Mouse (Mus musculus) E14TG2a.4 (cell line): ENCODE data around the gene C2cd2.
"Not testable (repeated sequence)": the region's sequence is repeated elsewhere in the genome, so short reads cannot be mapped to it uniquely, and the experiment has no call there.

Experiments
- H3K27me3 ChIP-seq: 2 replicates; pipeline ENCODE4 v1.6.1; 2014; ENCODE audit warnings: low read length, control low read depth; ENCODE audit not compliant: insufficient read depth
- H3K36me3 ChIP-seq: 2 replicates; pipeline ENCODE4 v1.6.1; 2014; ENCODE audit warnings: low read length, control low read depth; ENCODE audit not compliant: insufficient read depth
- H3K4me1 ChIP-seq: replicated peaks from 2 replicates; pipeline ENCODE4 v1.6.1; 2014; ENCODE audit warnings: low read depth, low read length, control low read depth
- H3K4me3 ChIP-seq: replicated peaks from 2 replicates; pipeline ENCODE4 v1.5.1; 2014; ENCODE audit warnings: mild to moderate bottlenecking, low read length
- H3K9me3 ChIP-seq: 2 replicates; pipeline ENCODE4 v1.6.1; 2014; ENCODE audit warnings: low read length, control low read depth
- CTCF ChIP-seq: conservative IDR thresholded peaks from 2 replicates; pipeline ENCODE4 v1.5.1; 2014; ENCODE audit warnings: low read length
- NANOG ChIP-seq: IDR thresholded peaks from 2 replicates; pipeline ENCODE4 v1.6.1; 2014; ENCODE audit warnings: borderline replicate concordance, low read length, mixed read lengths
- POU5F1 ChIP-seq: IDR thresholded peaks from 2 replicates; pipeline ENCODE4 v1.6.1; 2014; ENCODE audit warnings: low read length, borderline replicate concordance

Gene C2cd2

GRCm38 (mm10) chr16:97952801-97953200 lies 9.6 kb downstream of the C2cd2 start:
- no peak overlapping the region for H3K4me3 ChIP-seq
- H3K9me3 ChIP-seq: no peaks in the 10 kb centered on the region
- TF ChIP-seq POU5F1: no peak
- TF ChIP-seq NANOG: no peak
- no peak for TF ChIP-seq CTCF
- peaks cover 33% of the 10 kb centered on the region for H3K4me1 ChIP-seq
- peaks cover 95% of the 10 kb centered on the region for H3K36me3 ChIP-seq
- no peaks in the 10 kb centered on the region for H3K27me3 ChIP-seq

GRCm38 (mm10) chr16:97952371-97952770 lies 10.0 kb downstream of the C2cd2 start:
- no peaks in the 10 kb centered on the region for H3K9me3 ChIP-seq
- H3K27me3 ChIP-seq: no peaks in the 10 kb centered on the region
- no peak for TF ChIP-seq NANOG
- TF ChIP-seq CTCF: no peak
- TF ChIP-seq POU5F1: no peak
- H3K4me1 ChIP-seq: peaks cover 33% of the 10 kb centered on the region
- peaks cover 91% of the 10 kb centered on the region for H3K36me3 ChIP-seq
- H3K4me3 ChIP-seq: no peak overlapping the region

- H3K4me1 ChIP-seq: peaks cover 33% of the 10 kb centered on the region
- peaks cover 71% of the 10 kb centered on the region for H3K36me3 ChIP-seq
- TF ChIP-seq POU5F1: no peak
- TF ChIP-seq CTCF: no peak
- no peak for TF ChIP-seq NANOG
- peak overlapping the region; percentile 46 for H3K4me3 ChIP-seq
- no peaks in the 10 kb centered on the region for H3K9me3 ChIP-seq
- no peaks in the 10 kb centered on the region for H3K27me3 ChIP-seq
Measured at GRCm38 (mm10) chr16:97950061-97950460, 12.3 kb downstream of the C2cd2 start.

GRCm38 (mm10) chr16:97948836-97949235 lies 13.6 kb downstream of the C2cd2 start:
- no peak overlapping the region for H3K4me3 ChIP-seq
- H3K36me3 ChIP-seq: peaks cover 59% of the 10 kb centered on the region
- H3K9me3 ChIP-seq: no peaks in the 10 kb centered on the region
- H3K27me3 ChIP-seq: no peaks in the 10 kb centered on the region
- H3K4me1 ChIP-seq: peaks cover 33% of the 10 kb centered on the region
- TF ChIP-seq NANOG (no peak), CTCF (no peak), POU5F1 (no peak)

GRCm38 (mm10) chr16:97946993-97947392 lies 15.4 kb downstream of the C2cd2 start:
- H3K9me3 ChIP-seq, H3K4me3 ChIP-seq, H3K27me3 ChIP-seq: not testable (repeated sequence)
- H3K36me3 ChIP-seq: peaks cover 41% of the 10 kb centered on the region
- H3K4me1 ChIP-seq: peaks cover 26% of the 10 kb centered on the region

GRCm38 (mm10) chr16:97941844-97942243 lies 20.6 kb downstream of the C2cd2 start:
- no peak for TF ChIP-seq POU5F1
- no peak for TF ChIP-seq NANOG
- TF ChIP-seq CTCF: no peak
- H3K4me1 ChIP-seq: no peaks in the 10 kb centered on the region
- H3K9me3 ChIP-seq: no peaks in the 10 kb centered on the region
- H3K36me3 ChIP-seq: 0 out of 2 replicates have a peak, but pooled peaks cover 4% of the 10 kb centered on the region
- no peak overlapping the region for H3K4me3 ChIP-seq
- 0 out of 2 replicates have a peak, but pooled peaks cover 4% of the 10 kb centered on the region for H3K27me3 ChIP-seq

- Histone ChIP-seq H3K4me3 (no peak overlapping the region), H3K4me1 (0 out of 2 replicates have a peak, but pooled peaks cover 5% of the 10 kb centered on the region), H3K36me3 (0 out of 2 replicates have a peak, but pooled peaks cover 3% of the 10 kb centered on the region), H3K9me3 (no peaks in the 10 kb centered on the region), H3K27me3 (0 out of 2 replicates have a peak, but pooled peaks cover 4% of the 10 kb centered on the region)
- no peak for TF ChIP-seq POU5F1
- TF ChIP-seq CTCF: no peak
- no peak for TF ChIP-seq NANOG
Measured at GRCm38 (mm10) chr16:97940471-97940973, 21.9 kb downstream of the C2cd2 start.

GRCm38 (mm10) chr16:97935815-97936214 lies 26.6 kb downstream of the C2cd2 start:
- 0 out of 2 replicates have a peak, but pooled peaks cover 5% of the 10 kb centered on the region for H3K4me1 ChIP-seq
- no peak overlapping the region for H3K4me3 ChIP-seq
- H3K9me3 ChIP-seq: no peaks in the 10 kb centered on the region
- TF ChIP-seq NANOG (peak; percentile 60; the same call in 1 of the 2 replicates), CTCF (no peak), POU5F1 (no peak)
- H3K36me3 ChIP-seq: no peaks in the 10 kb centered on the region
- H3K27me3 ChIP-seq: peaks cover 22% of the 10 kb centered on the region

GRCm38 (mm10) chr16:97930231-97930630 lies 32.2 kb downstream of the C2cd2 start:
- Histone ChIP-seq H3K9me3 (no peaks in the 10 kb centered on the region), H3K4me3 (no peak overlapping the region), H3K36me3 (no peaks in the 10 kb centered on the region), H3K4me1 (no peaks in the 10 kb centered on the region), H3K27me3 (peaks cover 27% of the 10 kb centered on the region)
- no peak for TF ChIP-seq CTCF
- TF ChIP-seq NANOG: no peak
- TF ChIP-seq POU5F1: no peak
